Mouse (Mus musculus) mature B cell (primary cell): ENCODE data around the gene Smu1.

Experiments used
- in situ Hi-C: fragments of 300-500 bp; cut with MboI; formaldehyde crosslinking; loops from 2 replicates; pipeline ENCODE4 v1.14.3; 2019

Smu1 gene

GRCm38 (mm10) chr4:40757157-40757779 is 455 bp downstream of the Smu1 start:
- in situ Hi-C loops = no loop called here

- in situ Hi-C loops = no loop called here
These were observed 22.4 kb downstream of the Smu1 start for GRCm38 (mm10) chr4:40735351-40735750.

- in situ Hi-C loops = no loop called here
These were observed 26.5 kb downstream of the Smu1 start for GRCm38 (mm10) chr4:40731262-40731661.

GRCm38 (mm10) chr4:40727247-40727646 is 30.5 kb downstream of the Smu1 start:
- in situ Hi-C loops = no loop called here

- in situ Hi-C loops = no loop called here
These were observed 32.2 kb downstream of the Smu1 start for GRCm38 (mm10) chr4:40725554-40725953.

- in situ Hi-C loops = no loop called here
These were observed 32.6 kb downstream of the Smu1 start for GRCm38 (mm10) chr4:40725141-40725540.

GRCm38 (mm10) chr4:40722687-40723460 is 34.8 kb downstream of the Smu1 start:
- in situ Hi-C loops = no loop called here

- in situ Hi-C loops = no loop called here
These were observed 35.6 kb downstream of the Smu1 start, which contains the start of gene Dnaja1 for GRCm38 (mm10) chr4:40722011-40722666. Dnaja1 (plus strand) TSS chr4:40722150.

- in situ Hi-C loops = no loop called here
These were observed 36.8 kb downstream of the Smu1 start for GRCm38 (mm10) chr4:40720910-40721309.

- in situ Hi-C loops = no loop called here
These were observed 40.6 kb downstream of the Smu1 start for GRCm38 (mm10) chr4:40717141-40717540.

- in situ Hi-C loops = no loop called here
These were observed 53.9 kb downstream of the Smu1 start for GRCm38 (mm10) chr4:40703710-40704275.

GRCm38 (mm10) chr4:40702797-40703709 is 54.7 kb downstream of the Smu1 start, which contains the start of gene Aptx:
Aptx (minus strand) TSS chr4:40703194.
- in situ Hi-C loops = no loop called here

GRCm38 (mm10) chr4:40701796-40702195 is 55.9 kb downstream of the Smu1 start:
- in situ Hi-C loops = no loop called here

GRCm38 (mm10) chr4:40700216-40700615 is 57.5 kb downstream of the Smu1 start:
- in situ Hi-C loops = no loop called here

GRCm38 (mm10) chr4:40697059-40697458 is 60.7 kb downstream of the Smu1 start:
- in situ Hi-C loops = loop anchor here (25.0 kb wide), 1 partner anchor 560 kb away; the partner anchor contains the start of gene Aco1

GRCm38 (mm10) chr4:40691100-40691499 is 66.6 kb downstream of the Smu1 start:
- in situ Hi-C loops = loop anchor here (25.0 kb wide), 1 partner anchor 554 kb away; the partner anchor contains the start of gene Aco1
